Mouse (Mus musculus) midbrain, embryonic 15.5 days (tissue): ENCODE measurements at regions not wholly inside any gene's neighbourhood (a gene's known extent, or its start where the extent isn't known, plus 50 kb on each side); places are given as distances from the start of the nearest gene placed in this dataset.
"Not testable (repeated sequence)": the region's sequence is repeated elsewhere in the genome, so short reads cannot be mapped to it uniquely, and the experiment has no call there.

Experiments used
- ATAC-seq: fragments of 200-750 bp; cut with Nextera tagmentation; replicated peaks from 2 replicates; pipeline ENCODE4 v1.8.0; 2017; ENCODE audit warnings: moderate TSS enrichment
- H3K27ac ChIP-seq: fragments of 300-500 bp; sonication (generic); 2 replicates; pipeline ENCODE4 v1.5.1; 2015; ENCODE audit warnings: mild to moderate bottlenecking, inconsistent platforms
- H3K27me3 ChIP-seq: fragments of 300-500 bp; sonication (generic); replicated peaks from 2 replicates; pipeline ENCODE4 v1.6.1; 2015; ENCODE audit warnings: inconsistent platforms
- H3K36me3 ChIP-seq: fragments of 300-500 bp; sonication (generic); replicated peaks from 2 replicates; pipeline ENCODE4 v1.6.1; 2015; ENCODE audit warnings: inconsistent platforms
- H3K4me1 ChIP-seq: fragments of 300-500 bp; sonication (generic); 2 replicates; pipeline ENCODE4 v1.6.1; 2015; ENCODE audit warnings: inconsistent platforms
- H3K4me2 ChIP-seq: fragments of 300-500 bp; sonication (generic); 2 replicates; pipeline ENCODE4 v1.6.1; 2015; ENCODE audit warnings: inconsistent platforms, mild to moderate bottlenecking, moderate library complexity
- H3K4me3 ChIP-seq: fragments of 300-500 bp; sonication (generic); 2 replicates; pipeline ENCODE4 v1.5.1; 2015; ENCODE audit warnings: mild to moderate bottlenecking, inconsistent platforms
- H3K9ac ChIP-seq: fragments of 300-500 bp; sonication (generic); 2 replicates; pipeline ENCODE4 v1.6.1; 2015; ENCODE audit warnings: mild to moderate bottlenecking, inconsistent platforms
- H3K9me3 ChIP-seq: fragments of 300-500 bp; sonication (generic); 2 replicates; pipeline ENCODE4 v1.6.1; 2016; ENCODE audit warnings: inconsistent platforms
- WGBS: fragments of 180-500 bp; shearing (Covaris S2); methylation state at CpG from one replicate; pipeline ENCODE4 v1.1.7; 2015; ENCODE audit warnings: mixed read lengths; 5-methylcytosine and 5-hydroxymethylcytosine counted together

DNA sequence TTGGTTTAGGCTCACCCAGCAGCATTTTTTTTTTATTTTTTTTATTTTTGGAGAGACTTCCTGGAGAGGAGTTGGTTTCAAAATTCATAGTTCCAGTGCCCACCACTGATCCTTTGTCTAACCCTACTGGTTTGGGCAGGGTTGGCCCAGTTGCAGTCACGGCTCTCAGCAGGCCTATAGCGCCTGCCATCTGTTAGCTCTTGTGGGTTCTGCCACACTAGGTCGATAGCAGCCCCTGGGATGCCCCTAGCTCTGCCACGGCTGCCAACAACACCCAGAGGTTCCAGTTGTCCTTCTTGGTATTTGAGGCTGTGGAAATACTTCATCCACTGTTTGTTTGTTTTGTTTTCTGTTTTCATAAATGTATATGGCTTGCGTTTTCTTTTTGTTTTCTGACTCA lies 357.9 kb downstream of the Fut8 start:
- WGBS: 81% methylated on average over 5 of the region's 5 CpGs
- H3K4me2 ChIP-seq: no peak overlapping the region
- H3K36me3 ChIP-seq: no peaks in the 10 kb centered on the region
- no peaks in the 10 kb centered on the region for H3K27me3 ChIP-seq
- ATAC-seq: no peak
- peaks cover 10% of the 10 kb centered on the region; the same call in 1 of the 2 replicates for H3K4me1 ChIP-seq
- no peak overlapping the region for H3K4me3 ChIP-seq
- no peak overlapping the region for H3K9ac ChIP-seq
- H3K27ac ChIP-seq: no peak overlapping the region
- no peaks in the 10 kb centered on the region for H3K9me3 ChIP-seq

GRCm38 (mm10) chr12:77596676-77597075 lies 358.8 kb downstream of the Fut8 start:
- no peak overlapping the region for H3K4me3 ChIP-seq
- H3K27me3 ChIP-seq: no peaks in the 10 kb centered on the region
- 71% methylated on average over 3 of the region's 3 CpGs for WGBS
- H3K9ac ChIP-seq: no peak overlapping the region
- no peaks in the 10 kb centered on the region for H3K36me3 ChIP-seq
- H3K4me2 ChIP-seq: no peak overlapping the region
- H3K27ac ChIP-seq: no peak overlapping the region
- ATAC-seq: no peak
- peaks cover 10% of the 10 kb centered on the region; the same call in 1 of the 2 replicates for H3K4me1 ChIP-seq
- H3K9me3 ChIP-seq: no peaks in the 10 kb centered on the region

DNA sequence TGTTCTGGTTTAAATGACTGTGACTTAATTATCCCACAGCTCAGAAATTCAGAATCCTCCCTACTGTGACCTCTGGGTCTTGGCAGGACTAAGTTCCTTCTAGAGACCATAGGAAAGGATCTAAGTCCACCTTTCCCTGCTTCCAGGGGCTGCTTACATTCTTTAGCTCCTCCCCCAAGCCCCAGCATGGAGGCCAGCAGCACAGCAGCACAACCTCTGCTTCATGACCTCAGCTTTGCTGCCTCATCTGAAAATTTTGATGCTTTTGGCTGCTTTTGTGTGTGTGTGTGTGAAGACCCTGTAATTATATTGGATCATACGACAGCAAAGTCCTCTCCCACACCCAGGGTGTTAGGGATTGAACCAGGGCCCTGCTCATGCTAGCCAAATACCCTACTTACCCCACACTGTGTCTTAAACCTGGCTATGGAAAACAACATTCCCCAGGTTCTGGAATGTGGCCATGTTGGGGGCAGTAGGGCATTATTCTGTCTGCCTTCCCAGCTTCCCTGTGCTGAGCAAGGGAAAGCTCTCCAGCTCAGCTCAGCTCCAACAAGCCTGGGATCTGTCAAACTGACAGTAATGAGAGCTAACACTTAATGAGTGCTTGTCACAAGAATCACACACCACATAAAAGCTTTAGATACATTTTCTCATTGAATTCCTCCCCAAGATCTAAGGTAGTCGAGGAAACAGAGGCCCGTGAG lies 359.9 kb downstream of the Fut8 start:
- Histone ChIP-seq H3K27me3 (no peaks in the 10 kb centered on the region), H3K9ac (no peak overlapping the region), H3K4me3 (no peak overlapping the region), H3K27ac (no peak overlapping the region), H3K4me1 (peaks cover 10% of the 10 kb centered on the region; the same call in 1 of the 2 replicates), H3K4me2 (no peak overlapping the region), H3K9me3 (no peaks in the 10 kb centered on the region), H3K36me3 (no peaks in the 10 kb centered on the region)
- WGBS: 29% methylated on average over 3 of the region's 3 CpGs
- peak; percentile 24; the same call in 1 of the 2 replicates for ATAC-seq

GRCm38 (mm10) chr12:77598334-77598715 lies 360.4 kb downstream of the Fut8 start:
- no peaks in the 10 kb centered on the region for H3K27me3 ChIP-seq
- no peak overlapping the region for H3K4me2 ChIP-seq
- WGBS: 51% methylated on average over 7 of the region's 7 CpGs
- H3K9me3 ChIP-seq: no peaks in the 10 kb centered on the region
- peaks cover 10% of the 10 kb centered on the region; the same call in 1 of the 2 replicates for H3K4me1 ChIP-seq
- no peaks in the 10 kb centered on the region for H3K36me3 ChIP-seq
- ATAC-seq: no peak; the same call in 1 of the 2 replicates
- no peak overlapping the region for H3K9ac ChIP-seq
- H3K27ac ChIP-seq: no peak overlapping the region
- H3K4me3 ChIP-seq: no peak overlapping the region

DNA sequence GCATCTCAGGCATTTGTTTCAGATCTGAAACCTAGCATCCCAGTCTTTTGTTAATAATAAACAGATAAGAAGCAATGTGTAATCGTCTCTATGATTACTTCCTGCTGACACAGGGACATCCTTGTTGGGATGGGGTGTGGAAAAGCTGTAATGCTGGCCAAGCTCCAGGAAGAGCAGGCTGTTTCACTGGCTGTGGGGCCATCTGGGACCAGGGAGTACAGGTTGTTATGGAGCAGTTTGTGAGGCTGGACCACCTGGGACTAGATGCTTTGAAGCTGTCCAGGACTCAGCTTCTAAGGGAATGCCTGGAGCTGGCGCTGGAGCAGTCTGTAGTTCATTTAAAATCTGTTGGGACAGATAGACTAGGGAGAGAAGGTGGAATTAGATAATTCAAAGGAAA lies 361.5 kb downstream of the Fut8 start:
- H3K4me2 ChIP-seq: no peak overlapping the region
- ATAC-seq: no peak

DNA sequence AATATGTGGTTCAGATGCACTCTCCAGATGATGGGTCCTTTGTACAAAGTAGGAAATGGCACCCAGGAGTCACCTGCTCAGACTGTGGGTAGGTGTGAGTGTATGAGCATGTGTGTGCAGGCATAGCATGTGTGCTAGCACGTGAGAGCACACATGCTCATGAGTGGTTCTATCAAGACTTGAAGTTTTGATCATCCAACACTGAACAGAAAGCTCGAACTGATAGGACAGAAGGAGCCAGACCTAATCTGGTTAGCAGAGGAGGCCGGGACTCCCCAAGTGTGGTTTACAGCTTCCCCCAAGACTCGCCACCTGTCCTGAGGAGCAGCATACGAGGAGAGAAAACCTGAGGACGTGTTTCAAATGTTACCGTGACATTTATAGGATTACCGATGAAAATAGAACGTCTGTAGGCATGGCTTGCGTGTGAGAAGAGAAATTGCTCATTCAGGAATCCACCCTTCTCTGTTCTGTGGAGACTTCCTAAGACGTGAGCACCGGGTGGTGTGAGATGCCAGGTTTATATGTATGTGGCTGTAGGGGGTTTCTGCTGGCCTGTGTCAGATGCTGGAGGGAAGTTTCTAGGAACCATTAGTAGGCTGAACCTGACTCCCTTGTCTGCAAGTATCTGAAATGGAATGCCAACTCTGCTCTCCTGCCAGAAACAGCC lies 366.0 kb downstream of the Fut8 start:
- Histone ChIP-seq H3K4me2 (no peak overlapping the region), H3K36me3 (no peaks in the 10 kb centered on the region), H3K27ac (no peak overlapping the region), H3K4me3 (no peak overlapping the region), H3K27me3 (no peaks in the 10 kb centered on the region), H3K9me3 (no peaks in the 10 kb centered on the region), H3K9ac (no peak overlapping the region), H3K4me1 (no peaks in the 10 kb centered on the region)
- ATAC-seq: no peak
- 90% methylated on average over 12 of the region's 12 CpGs for WGBS

More for the DNA sequence above, 361.5 kb downstream of the Fut8 start:
- H3K9me3 ChIP-seq: no peaks in the 10 kb centered on the region
- WGBS: 61% methylated on average over 2 of the region's 2 CpGs
- H3K27me3 ChIP-seq: no peaks in the 10 kb centered on the region
- no peaks in the 10 kb centered on the region for H3K36me3 ChIP-seq
- H3K4me1 ChIP-seq: peaks cover 10% of the 10 kb centered on the region; the same call in 1 of the 2 replicates
- no peak overlapping the region for H3K4me3 ChIP-seq
- no peak overlapping the region for H3K9ac ChIP-seq
- H3K27ac ChIP-seq: no peak overlapping the region

- Histone ChIP-seq H3K27me3 (no peaks in the 10 kb centered on the region), H3K4me2 (no peak overlapping the region), H3K36me3 (no peaks in the 10 kb centered on the region), H3K27ac (no peak overlapping the region), H3K9ac (no peak overlapping the region), H3K4me3 (no peak overlapping the region), H3K4me1 (no peaks in the 10 kb centered on the region), H3K9me3 (no peaks in the 10 kb centered on the region)
- no peak for ATAC-seq
- WGBS: 81% methylated on average over 3 of the region's 3 CpGs
Measured at GRCm38 (mm10) chr12:77617552-77617951, 379.6 kb downstream of the Fut8 start.

DNA sequence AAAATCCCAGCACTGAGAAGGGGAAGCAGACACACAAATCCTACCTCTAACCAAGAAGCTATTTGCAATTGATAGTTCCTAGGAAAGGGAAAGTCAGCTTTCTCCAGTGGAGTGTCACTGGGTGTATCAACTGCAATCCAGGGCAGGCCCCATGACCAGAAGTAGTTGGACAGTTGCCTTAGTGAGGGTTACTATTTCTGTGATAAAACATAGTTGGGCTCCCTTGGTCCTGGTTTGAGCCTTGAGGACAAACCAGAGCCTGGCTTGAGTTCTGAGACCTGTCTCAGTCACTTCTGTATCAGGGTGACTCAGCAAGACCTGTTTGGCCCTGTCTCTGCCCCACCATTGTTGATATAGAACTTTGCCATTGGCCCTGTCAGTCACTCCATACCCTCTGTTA lies 384.3 kb downstream of the Fut8 start:
- no peak overlapping the region for H3K9ac ChIP-seq
- H3K27me3 ChIP-seq: no peaks in the 10 kb centered on the region
- H3K27ac ChIP-seq: no peak overlapping the region
- no peaks in the 10 kb centered on the region for H3K36me3 ChIP-seq
- no peak for ATAC-seq
- no peak overlapping the region for H3K4me3 ChIP-seq
- H3K9me3 ChIP-seq: no peaks in the 10 kb centered on the region
- no peak overlapping the region for H3K4me2 ChIP-seq
- no peaks in the 10 kb centered on the region for H3K4me1 ChIP-seq

GRCm38 (mm10) chr12:77624323-77624722 lies 386.4 kb downstream of the Fut8 start:
- not testable (repeated sequence) for H3K9ac ChIP-seq, H3K4me2 ChIP-seq, H3K27me3 ChIP-seq, H3K27ac ChIP-seq, H3K9me3 ChIP-seq, ATAC-seq, H3K36me3 ChIP-seq, H3K4me3 ChIP-seq, H3K4me1 ChIP-seq
- WGBS: 90% methylated on average over 14 of the region's 14 CpGs

DNA sequence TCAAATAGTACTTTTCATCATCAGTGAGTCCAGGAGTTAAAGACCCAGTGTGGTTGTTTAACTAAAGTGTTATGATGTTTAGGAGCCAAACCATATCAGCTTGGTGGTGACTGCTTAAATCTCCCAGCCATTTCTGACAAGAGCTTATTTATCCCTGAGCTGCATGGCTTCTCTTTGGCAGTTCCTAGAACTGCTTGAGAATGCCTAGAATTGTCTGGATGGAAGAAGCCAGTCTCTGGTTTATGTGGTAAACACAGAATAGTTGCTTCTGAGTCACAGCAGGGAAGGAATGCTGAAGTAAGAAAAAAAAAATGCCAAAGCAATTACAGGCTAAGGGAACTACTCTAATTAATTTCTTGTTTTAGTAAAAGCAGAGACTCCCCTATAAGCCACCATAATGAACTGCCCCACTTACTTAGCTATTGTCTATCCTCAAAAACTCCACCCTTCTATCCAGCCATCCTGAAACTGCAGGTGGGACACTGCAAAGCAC lies 390.5 kb downstream of the Fut8 start:
- Histone ChIP-seq H3K9ac (no peak overlapping the region), H3K27me3 (no peaks in the 10 kb centered on the region), H3K4me2 (no peak overlapping the region), H3K4me1 (no peaks in the 10 kb centered on the region), H3K9me3 (no peaks in the 10 kb centered on the region), H3K4me3 (no peak overlapping the region), H3K36me3 (no peaks in the 10 kb centered on the region), H3K27ac (no peak overlapping the region)
- ATAC-seq: no peak

- peak; percentile 74 for ATAC-seq
- Histone ChIP-seq H3K4me3 (no peak overlapping the region), H3K36me3 (no peaks in the 10 kb centered on the region), H3K9ac (no peak overlapping the region), H3K9me3 (no peaks in the 10 kb centered on the region), H3K4me2 (no peak overlapping the region), H3K4me1 (peaks cover 7% of the 10 kb centered on the region; the same call in 1 of the 2 replicates), H3K27me3 (no peaks in the 10 kb centered on the region), H3K27ac (peak overlapping the region; percentile 2; the same call in 1 of the 2 replicates)
- WGBS: 31% methylated on average over 10 of the region's 10 CpGs
Measured at GRCm38 (mm10) chr12:77633981-77634650, 396.2 kb downstream of the Fut8 start.

GRCm38 (mm10) chr12:77638266-77638665 lies 400.3 kb downstream of the Fut8 start:
- Histone ChIP-seq H3K4me3 (no peak overlapping the region), H3K9me3 (no peaks in the 10 kb centered on the region), H3K27ac (no peak overlapping the region), H3K4me1 (peaks cover 7% of the 10 kb centered on the region; the same call in 1 of the 2 replicates), H3K36me3 (no peaks in the 10 kb centered on the region), H3K9ac (no peak overlapping the region), H3K4me2 (no peak overlapping the region), H3K27me3 (no peaks in the 10 kb centered on the region)
- WGBS: 64% methylated on average over 7 of the region's 7 CpGs
- ATAC-seq: no peak
